Mouse (Mus musculus) gastrocnemius, postnatal 10 days (tissue): ENCODE data around the gene Anks6. TPM values are rescaled to one million over a fixed set of nuclear protein-coding genes. Genes with fewer than 3 reads are reported as not detected.

Experiments
- DNase-seq: peaks from one replicate; pipeline ENCODE4 v3.0.0; 2021; ENCODE audit warnings: mixed read lengths
- total RNA-seq, 2 experiments: library from RNA; stranded (reverse); gene quantifications; 2 replicates each; pipeline ENCODE4 v1.2.3; 2021

The Anks6 gene
- total RNA-seq, 2 experiments from 2014 or later, result 4.7 to 7.1 TPM

DNA sequence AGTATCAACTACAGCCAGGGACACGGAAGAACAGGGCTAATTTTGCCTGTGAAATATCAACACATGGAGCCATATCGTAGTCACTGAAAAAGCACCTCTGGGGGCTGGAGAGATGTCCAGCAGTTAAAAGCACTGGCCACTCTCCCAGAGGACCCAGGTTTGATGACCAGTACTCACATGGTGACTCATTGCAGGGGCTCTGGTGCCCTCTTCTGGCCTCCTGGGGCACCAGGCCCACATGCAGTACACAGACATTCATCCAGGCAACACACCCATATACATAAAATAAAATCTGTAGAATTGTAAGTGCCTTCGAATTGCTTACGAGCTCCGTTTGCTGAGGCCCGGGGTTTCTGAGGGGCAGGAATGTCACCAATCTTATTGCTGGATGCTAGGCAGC lies 10.3 kb downstream of the Anks6 start:
- no peak for DNase-seq

DNA sequence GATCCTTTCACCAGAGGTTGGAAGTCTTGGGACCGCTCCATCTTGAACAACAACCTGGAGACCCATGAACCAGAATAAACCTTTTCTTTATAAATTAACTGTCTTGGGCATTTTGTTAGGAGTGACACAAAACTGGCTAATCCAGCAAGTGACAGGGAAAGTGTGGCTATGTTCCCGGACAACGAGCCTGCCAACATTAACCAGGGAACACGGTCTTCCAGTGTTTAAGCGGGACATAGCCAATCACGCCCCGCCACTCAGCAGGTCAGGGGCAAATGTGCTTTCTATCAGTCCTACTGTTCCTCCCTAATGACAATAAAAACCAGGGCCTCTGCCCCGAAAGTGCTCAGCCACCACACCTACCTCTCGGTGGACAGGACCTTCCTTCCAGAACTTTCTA lies 13.4 kb downstream of the Anks6 start:
- no peak for DNase-seq

DNA sequence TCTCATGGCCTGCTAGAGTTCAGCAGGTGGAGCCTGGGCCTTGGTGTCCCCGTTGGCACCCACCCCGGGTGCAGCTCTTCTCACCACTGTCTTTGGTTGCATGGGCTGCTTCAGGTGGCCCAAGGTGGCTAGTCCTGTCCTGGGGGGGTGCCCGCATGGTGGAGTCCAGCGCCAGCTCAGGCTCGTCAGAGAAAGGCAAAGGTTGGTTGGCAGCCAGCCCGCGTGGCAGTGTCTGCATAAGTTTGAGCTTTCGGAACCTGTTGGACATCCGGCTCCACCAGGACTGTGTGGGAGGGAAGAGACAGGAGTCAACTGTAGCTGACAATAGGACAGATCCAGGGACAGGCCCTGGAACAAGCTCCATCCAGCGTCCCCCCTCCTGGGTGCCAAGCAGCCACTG lies 17.6 kb downstream of the Anks6 start:
- DNase-seq, result no peak

DNA sequence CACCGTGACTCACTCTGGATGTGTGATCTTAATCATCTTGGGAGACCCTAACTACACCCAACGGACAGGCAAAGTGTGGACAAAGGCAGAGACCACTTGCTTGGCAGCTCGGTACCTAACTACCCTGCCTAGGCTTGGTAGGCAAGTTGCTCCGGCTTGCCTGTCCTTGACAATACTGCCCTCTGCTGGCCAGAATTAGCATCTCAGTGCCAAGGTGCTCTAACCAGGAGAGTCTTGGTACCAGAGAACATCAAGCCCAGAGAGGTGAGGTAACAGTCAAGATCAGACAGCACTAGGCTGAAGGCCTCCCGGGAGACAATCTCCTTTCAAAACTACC lies 19.9 kb downstream of the Anks6 start:
- DNase-seq, result peak; percentile 84

DNA sequence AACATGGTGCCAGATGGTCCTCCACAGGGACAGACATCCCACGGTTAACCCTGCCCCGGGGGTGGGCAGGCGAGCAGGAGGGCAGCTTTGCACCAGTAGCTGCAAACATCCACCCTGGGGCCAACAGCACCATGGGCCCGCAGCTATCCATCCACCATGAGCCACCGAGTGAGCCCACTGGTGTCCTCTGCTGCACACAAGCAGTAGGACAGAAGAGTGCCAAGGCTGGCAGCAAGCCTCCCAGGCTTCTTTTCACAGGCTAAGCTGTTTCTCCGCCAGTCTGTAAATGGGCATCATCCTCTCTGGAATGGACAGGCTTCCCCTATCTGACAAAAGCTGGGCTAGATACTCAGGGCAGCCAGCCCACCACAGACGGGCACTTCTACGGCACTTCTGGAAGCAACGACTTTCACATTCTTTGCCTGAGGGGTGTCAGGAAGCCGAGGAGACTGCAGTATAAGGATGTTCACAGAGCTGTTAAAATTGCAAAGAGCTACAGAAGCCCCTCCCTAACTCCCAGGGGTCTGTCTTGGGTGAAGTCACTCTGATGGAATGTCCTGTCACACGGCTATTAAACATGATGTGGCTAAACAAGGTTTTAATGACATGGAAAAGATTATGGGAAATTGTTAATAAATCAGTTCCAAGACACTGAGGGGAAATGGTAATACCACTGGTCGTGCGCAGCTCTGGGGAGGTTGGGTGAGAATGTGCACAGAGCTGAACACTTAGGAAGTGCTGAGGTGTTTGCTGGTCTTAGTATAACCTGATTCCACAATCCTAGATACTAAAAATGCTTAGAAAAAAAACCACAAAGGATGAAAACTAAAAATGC lies 20.5 kb downstream of the Anks6 start:
- DNase-seq, result no peak

DNA sequence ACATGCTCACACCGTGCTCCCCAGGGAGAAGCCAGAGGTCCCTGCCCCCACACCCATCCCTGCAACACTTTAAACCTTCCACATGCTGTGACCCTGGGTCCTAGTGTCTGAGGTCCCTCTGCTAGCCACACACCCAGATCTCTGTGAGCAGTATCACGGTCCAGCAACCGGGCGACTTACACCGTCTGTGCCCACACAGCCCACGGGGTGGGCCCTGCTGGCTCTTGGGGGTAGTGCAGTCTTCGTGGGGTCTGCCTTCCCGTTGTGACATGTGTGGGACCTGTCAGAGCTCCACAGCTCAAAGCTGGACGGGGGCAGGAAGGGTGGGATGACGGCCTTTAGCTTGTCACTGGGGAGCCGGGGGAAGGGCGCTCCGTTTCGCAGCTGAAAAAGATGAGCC lies 21.7 kb downstream of the Anks6 start:
- no peak for DNase-seq

DNA sequence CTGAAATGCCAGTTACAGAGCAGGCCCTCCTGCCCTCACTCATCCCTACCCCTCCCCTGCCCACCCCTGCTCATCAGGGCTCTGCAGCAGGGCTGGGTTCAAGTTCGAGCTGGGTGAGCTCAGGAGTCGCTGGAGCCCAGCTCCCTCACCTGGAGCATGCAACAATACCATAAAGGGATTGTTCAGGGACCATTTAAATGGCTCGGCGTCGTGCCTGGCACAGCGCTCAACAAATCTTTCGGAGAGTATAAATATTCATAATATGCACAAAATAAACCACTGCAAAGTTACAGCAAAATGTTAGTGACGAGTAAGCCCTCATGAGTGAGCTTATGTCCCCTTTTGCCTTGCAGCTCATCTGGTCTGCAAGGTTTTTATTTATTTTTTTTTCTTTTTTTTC lies 25.1 kb downstream of the Anks6 start:
- DNase-seq, result no peak

DNA sequence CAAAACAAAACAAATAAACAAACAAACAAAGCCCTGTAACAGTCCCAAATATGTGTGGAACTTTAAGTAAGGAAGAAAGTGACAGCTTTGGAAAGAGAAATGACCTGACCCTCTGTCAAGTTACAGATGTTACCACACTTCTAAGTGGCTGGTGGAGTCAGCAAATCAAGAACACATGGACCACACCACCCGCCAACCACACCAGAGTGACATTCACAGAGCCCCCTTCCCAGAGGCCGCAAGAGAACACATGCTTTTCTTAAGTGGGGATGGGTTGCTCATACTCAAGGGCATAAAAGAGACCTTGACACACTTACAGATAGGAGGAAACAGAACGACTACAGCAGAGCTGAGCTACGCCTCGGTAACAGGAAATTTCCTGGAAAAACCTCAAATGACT lies 28.4 kb downstream of the Anks6 start:
- DNase-seq, result no peak

DNA sequence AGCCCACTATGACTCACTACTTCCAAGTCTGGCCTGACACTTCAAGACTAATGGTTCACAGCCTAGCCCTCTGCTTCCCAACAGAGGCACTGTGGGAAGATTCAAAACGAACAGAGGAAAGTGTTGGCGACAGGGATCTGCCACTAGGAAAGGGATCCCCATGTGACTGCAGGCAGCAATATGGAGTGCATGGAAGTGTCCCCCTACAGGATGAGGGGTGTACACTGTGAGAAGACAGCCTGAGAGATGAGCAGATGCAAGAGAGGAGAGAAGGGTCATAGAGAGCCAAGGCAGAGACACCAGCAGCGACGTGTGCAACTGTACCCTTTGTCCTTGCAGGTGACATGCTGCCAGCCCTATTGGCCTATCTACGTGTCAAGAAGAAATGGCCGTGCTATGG lies 33.3 kb downstream of the Anks6 start:
- DNase-seq, result no peak

DNA sequence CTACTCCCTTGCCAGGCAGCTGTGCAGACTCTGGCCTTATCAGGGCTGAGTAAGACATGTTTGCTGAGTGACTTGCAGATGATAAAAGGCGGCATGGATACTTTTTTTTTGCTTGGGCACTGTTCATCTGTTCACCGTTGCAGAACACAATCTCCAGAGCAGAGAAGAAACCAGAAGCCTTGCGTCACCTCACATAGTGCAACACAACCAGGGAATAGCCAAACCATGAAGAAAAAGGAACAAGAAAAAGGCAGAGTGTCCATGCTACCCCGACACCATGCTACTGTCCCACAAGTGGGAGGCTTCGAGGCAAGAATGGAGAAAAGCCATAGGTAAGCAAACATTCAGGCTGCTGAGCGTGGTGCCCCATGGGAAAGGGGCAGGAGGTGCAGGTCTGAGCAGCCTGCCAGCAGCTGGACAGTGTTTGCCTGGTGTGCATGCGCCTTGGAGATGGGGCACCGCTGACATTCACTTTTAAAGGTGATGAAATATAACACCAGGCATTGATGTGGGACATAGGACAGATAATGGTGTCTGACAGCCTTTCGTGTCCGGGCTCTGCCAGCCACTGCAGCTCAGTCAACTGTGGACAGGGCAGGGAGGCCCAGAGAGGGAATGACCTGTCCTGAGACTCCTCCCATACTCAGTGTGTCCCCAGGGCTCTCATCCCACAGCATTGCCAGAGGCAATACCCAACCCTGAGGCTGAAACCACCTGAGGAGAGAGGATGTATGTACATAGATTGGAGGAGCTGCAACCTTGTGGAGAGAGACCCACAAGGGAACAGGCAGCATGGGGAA lies 34.2 kb downstream of the Anks6 start:
- DNase-seq, result no peak

DNA sequence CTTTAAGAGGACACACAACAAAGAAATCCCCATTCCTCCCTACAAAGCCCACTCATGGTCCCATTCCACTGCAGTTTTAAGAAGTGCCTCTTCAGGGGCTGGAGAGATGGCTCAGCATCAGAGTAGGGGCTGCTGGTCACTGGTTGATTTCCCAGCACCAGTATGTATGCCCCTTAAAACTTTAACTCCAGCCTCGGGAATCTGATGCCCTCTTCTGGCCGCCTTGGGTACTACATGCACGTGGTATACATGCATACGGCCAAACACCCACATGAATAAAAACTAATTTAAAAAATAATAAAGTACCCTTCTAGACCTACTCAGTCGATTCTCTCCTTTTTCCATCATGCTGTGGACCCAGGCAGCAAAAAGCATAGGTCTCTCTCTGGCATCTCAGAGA lies 36.7 kb downstream of the Anks6 start:
- DNase-seq, result peak; percentile 82

DNA sequence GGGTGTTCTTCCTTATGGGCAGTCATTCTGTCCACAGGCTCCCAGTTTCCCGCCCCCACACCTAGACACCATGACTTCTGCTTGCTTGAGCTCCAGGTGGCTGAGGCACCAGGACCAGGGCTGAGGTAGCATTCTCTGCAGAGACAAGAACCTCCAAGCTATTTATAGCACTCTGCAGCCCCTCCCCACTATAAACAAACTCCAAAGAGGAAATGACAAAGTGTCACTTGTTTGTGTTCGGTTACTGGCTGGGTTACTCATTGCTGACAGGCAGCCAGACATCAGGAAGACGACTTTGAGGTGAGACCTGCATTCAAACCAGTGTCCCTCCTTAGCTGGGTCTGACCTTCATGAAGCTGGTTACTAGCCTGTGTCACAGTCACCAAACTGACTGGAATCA lies 42.1 kb downstream of the Anks6 start:
- DNase-seq, result no peak

DNA sequence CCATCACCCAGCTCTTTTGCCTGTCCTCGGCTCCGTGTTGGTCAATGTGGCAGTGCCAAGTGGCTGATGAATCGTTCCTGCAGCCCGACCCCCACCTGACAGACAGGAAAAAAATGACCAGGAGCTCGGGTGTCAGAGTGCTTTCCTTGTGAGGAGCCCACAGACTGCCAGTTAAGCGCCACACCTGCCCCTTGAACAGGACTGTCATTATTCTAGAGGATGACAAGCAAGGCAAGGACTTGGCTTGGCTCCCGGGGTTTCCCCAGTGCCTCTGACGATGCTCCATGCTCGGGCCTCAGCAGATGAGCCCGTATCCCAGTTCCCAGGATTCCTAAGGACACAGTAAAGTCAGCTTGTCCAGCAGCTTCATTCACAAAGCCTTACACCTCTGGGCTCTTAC lies 44.8 kb downstream of the Anks6 start:
- DNase-seq, result no peak

DNA sequence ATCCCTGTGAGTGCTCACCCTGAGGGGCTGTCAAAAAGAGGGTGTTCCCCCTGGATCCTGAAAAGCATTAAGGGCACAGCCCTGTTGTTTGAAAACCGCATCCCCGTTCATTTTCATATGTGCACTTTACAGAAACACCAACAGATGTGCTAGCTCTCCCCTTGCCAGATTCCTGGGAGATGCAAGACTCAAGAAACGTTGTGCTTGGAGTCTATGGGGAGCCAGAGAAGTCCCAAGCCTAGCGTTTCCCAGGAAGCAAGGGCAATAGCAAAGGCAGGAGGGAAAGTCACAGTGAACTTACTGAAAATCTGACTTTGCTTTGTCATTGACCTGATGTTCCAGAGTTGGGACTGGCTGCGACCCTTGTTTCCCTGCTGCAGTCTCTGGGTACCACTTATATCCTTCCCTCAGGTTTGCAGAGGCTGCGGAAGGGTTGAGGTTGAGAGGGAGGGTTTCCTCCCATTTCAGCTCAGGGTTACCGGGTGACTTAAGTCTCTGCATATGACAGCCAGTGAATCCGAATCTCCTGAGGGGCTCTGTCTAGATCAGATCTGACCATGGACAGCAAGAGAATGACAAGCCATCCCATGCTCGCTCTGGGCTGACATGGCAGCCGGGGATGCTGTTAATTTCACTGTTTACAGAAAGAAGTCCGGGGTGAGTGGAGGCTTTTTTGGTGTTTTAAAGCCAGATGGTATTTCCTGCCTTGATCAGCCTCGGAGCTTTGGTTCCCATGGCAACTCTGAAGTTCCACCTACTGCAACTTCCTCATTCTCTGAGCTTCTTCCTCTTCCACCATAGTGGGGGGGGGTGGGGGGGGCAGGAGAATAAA lies 46.6 kb downstream of the Anks6 start:
- DNase-seq, result no peak

DNA sequence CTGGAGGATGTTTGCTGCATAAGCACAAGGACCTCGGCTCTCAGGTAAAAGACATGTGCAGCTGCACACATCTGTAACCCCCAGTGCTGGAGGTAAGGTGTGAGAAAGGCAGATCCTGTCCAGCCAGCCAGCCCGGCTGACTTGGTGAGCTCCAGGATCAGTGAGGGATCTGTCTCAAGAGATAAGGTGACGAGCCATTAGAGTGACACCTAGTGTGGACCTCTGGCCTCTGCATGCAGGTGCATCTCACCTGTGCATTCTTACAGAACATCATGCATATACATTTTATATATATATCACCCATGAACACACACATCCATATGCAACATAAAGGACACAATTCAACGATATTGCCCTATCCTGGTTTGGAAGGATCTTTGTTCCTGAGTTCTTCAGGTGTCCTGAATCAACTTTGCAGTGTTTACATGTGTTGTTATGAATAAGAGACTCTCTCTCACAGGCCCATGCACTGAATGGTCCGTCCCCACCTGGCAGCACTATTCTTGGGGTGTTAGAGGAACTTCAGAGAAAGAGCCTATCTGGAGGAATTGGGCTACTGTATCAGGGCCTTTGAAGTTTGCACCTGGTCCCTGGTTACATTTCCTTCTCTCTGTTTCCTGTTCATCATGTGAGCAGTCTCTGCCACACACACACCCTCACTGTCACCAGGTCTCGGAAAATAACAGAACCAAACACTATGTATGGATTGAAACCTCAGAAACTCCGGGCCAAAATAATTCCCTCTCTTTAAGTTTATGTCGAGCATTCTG lies 56.4 kb downstream of the Anks6 start:
- DNase-seq, result no peak

DNA sequence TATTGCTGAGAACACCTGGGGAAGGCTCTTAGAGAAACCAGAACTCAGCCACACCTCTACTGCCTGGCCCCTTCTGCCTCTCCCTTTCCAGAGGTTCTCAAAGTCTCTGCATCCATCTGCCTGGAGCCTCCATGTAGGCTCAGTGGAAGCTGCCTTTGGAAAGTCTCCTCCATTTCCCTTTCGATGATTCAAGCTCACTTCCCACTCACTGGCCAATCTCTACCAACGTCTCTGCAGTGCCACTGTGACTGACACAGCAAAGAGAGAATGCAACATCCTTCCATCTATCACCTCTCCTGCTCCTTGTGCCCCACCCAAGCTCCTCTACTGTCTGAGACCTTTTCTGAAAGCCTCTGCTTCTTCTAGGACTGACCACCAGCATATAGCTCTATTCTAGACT lies 59.3 kb downstream of the Anks6 start:
- no peak for DNase-seq

DNA sequence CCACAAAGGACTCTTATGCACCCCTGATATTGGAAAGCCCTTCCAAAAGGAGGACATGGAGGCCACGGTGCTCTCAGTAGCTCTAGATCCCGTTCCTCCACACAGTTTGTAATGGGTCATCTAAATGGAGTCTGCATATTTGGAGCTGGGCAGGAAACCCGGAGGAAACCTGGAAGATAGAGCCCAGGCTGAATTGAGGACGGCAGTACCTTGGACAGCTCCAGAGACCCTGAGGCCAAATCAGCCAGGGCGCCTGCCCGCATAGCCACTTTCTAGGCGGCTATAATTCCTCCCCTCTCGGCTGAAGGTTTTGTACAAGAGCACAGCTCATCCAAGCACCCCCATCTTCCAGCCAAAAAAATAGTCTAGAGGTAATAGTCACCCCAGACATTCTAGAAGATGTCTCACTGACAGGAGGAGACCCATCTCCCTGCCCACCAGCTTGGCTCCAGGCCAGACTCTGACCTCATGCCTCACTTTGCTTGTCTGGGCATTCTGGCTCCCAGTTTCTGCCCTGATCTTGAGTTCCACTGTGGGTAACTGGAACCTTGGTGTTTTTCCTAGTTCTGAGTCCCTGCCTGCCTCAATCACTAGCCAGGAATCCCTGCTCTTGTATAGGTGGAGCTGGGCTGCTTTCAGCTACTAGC lies 64.3 kb downstream of the Anks6 start:
- DNase-seq, result peak; percentile 69

DNA sequence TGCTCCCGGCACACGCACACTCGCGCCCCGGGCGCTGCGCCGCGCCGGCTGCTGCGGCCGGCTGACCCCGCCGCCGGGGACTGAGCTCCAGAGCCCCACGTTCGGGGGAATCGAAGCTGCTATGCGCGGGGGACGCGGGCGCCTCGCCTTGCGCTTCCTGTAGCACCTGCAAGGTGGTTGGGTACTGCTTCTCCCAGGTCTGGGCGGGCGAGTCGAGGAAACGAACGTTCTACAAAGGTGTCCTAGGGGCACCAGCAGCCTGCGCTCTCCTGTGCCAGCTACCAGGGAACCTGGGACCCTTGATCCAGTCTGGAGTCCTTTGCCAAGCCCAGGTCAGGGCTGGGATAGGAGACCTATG lies 65.3 kb downstream of the Anks6 start:
- no peak for DNase-seq

DNA sequence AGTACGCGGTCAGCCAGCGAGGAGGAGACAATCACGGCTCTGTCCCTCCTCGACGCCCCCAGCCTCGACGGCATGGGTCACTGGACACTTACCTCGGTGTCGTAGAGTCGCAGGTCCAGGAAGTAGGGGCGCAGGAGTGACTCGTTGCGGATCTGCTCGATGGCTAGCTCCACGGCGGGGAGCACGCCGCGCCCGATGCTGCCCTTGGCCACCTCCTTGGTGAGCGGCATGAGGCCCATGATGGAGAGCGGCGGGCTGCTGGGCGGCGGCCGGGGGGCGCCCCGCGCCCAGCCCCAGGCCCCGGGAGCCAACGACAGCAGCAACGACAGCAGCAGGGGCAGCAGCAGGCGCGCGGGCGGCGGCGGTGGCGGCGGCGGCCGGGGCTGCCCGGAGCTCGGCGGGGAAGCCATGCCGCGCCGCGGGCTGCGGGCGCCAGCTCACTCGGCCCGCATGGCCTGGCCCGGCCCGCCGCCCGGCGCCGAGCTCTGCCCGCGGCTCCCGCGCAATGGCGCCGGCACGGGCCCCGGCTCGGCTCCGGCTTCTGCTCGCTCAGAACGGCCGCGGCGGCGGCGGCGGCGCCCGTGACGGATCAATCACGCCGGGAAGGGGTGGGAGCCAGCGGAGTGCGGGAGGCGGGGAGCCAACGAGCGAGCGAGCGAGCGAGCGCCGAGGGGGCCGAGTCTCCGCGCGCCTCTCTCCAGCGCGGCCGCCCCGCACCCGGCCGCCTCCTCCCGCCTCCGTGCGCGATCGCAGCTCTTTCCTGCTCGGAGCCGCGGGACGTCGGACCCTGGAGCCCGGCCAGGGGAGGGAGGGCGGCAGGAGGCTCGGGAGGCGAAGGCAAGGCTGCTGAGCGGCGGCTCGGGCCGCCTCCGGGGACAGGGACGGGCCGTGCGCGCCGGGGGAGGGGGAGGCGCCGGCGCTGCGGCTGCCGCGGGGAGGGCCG lies 65.9 kb downstream of the Anks6 start, which contains the start of gene Gabbr2:
Gene Gabbr2, minus strand, starts transcription at position 858 of the 943 bp plus-strand sequence.
- no peak for DNase-seq

DNA sequence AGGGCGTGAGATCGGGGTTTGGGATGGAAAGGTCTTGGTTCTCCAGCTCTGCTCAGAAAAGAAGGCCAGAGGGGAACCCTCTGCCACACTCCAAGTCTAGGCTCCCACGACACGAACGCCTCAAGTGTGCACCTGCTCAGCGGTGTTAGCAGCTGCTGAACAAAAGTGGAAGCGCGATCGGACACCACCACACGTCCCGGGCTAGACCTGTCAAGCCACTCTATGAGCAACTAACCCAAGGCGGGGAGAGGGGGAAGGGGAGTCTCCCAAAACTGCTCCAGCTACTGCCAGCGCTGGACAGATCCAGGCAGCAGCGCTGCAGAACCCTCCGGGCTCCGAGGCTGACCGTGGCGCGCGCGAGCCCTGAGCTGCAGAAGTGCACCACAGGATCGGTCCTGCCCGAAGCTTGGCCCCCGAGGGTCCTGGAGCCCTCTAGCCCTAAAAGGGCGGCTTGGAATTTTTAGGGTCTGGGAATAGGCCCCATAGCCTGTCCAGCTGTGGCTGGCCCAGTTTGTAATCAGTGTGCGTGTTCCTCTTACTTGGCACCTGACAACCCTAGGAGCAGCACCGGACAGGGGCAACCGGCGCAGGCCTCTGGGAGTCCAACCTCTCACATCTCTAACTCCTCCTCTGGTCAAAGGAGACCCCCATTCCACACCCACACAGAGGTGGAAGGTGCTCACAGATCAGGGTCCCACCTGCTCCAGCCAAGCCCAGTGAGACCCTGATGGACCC lies 66.8 kb downstream of the Anks6 start:
- peak; percentile 33 for DNase-seq
